Mouse (Mus musculus): ENCODE data around the gene Slc29a2.
"Not testable (repeated sequence)": the region's sequence is repeated elsewhere in the genome, so short reads cannot be mapped to it uniquely, and the experiment has no call there.

Slc29a2 gene

GRCm38 (mm10) chr19:5023621-5024479 is at the start of gene Slc29a2:
Gene Slc29a2, plus strand, starts transcription at chr19:5023860.
- in situ Hi-C loops (cut with MseI, MboI), result no loop called here

DNA sequence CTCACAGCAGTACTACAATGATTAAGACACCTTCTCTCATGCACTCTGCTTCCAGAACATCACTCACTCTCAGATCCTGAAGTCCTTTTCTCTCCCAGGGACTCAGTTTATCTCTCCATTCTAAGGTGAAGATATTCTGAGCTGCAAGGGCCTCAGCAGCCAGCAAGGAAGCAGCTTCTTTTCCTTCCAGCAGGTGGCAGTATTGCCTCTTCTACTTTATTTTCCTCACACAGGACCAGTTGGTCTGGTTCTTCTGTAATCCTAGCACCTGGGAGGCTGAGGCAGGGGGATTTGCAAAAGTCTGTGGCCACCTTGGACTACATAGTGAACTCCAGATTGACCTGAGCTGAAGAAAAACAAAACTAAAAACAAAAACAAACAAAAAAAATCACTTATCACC is 41.9 kb upstream of the Slc29a2 start:
- in situ Hi-C loops (cut with MseI, MboI), result no loop called here

DNA sequence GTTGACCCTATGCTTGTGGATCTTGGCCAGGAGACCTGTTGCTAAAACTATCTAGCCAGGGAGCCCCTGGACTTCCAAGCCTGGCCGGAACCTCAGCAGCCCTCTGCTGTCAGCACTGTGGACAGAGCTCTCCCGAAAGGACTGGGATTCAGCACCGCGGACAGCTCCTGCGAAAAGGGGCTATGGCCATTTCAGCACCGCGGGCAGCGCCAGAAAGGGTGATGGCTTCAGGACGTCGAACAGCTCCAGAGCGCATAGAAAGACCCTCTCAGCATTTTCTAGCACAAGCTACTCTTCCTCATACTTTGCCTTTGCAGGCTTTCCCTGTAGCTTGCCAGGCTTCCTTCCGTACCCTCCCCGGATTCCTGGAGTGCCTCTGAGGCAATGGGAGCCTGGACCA is 34.6 kb upstream of the Slc29a2 start:
- in situ Hi-C loops (cut with MseI, MboI), result no loop called here

DNA sequence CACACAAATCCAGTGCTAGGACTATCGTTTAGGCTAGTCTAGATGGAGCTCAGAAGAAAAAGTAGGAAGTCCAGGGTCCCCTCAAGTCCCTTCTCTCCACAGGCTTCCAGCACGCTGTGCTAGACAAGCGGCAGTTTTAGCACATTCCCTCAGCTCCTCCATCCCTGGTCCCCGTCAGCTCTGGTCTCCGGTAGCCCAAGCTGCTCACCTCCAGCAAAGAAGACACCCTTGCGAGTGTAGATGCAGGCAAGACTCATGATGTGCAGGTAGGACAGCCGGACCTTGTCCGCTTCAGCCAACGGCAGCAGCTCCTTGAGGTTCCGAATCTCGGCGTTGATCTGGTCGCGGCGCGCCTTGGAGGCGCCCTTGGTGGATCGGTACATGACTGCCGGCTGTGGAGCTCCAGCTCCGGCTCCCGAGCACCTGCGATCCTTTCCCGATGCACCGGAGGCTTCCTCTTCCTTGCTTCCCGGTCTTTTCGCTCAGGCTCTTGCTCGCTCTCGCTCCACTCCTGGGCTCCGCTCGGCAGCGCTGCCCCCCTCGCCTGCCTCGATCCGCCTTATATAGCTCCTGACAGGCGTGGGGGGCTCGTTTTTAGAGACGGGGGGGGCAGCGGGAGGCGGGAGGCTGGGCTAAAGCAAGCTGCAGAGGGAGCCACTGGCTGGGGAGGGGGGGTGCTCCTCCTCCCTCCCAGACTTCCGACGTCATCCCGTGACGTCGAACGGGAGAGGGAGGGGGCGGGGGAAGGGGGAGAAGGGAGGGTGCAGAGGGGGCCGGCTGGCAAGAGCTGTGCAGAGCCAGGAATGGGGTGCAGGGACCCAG is 34.0 kb upstream of the Slc29a2 start:
- in situ Hi-C loops (cut with MseI, MboI), result no loop called here

- in situ Hi-C loops (cut with MseI, MboI), result no loop called here
These were observed 33.4 kb upstream of the Slc29a2 start, which contains the start of gene Npas4 for GRCm38 (mm10) chr19:4990256-4990625. Gene Npas4, minus strand, starts transcription at chr19:4990316.

- in situ Hi-C loops (cut with MseI, MboI), result no loop called here
These were observed 32.9 kb upstream of the Slc29a2 start for GRCm38 (mm10) chr19:4990716-4991115.

DNA sequence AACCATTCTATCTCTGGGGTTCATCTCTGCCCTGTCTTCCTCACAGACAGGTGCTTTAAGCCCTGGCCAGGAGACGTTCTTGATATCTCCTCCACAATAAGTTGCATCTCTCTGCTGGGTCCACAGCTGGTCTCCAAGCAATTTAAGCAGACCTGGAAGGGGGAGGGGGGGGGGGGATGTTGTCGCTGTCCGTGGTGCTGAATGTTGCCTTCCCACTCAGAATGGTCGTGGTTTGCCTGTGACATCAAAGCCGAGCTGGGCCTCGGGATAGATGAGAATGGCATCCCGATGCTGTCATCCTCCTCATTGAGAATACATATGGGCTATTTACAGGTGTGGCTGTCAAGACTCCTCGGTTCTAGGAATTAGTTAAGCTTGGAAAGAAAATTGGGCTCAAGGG is 31.3 kb upstream of the Slc29a2 start:
- in situ Hi-C loops (cut with MseI, MboI), result no loop called here

DNA sequence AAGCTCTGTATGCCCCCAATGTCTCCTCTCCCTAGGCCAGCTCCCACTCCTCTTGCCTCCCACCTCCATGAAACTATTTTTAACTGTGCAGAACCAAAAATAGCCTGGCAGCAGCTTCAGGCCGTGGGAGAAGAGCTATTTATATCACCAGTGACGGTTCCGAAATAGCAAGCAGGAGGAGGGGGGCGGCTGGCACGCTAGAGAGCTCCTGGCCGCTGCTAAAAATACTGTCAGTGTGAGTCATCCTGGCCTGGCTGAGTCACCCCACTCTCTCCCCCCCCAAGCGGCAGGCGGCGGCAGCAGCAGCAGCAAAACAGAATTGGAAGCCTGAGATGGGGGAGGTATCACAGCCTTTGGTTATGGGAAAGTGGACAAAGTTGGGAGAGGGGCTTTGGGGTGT is 30.8 kb upstream of the Slc29a2 start:
- in situ Hi-C loops (cut with MseI, MboI), result no loop called here

- in situ Hi-C loops (cut with MseI, MboI), result no loop called here
These were observed 29.6 kb upstream of the Slc29a2 start for GRCm38 (mm10) chr19:4994043-4994442.

DNA sequence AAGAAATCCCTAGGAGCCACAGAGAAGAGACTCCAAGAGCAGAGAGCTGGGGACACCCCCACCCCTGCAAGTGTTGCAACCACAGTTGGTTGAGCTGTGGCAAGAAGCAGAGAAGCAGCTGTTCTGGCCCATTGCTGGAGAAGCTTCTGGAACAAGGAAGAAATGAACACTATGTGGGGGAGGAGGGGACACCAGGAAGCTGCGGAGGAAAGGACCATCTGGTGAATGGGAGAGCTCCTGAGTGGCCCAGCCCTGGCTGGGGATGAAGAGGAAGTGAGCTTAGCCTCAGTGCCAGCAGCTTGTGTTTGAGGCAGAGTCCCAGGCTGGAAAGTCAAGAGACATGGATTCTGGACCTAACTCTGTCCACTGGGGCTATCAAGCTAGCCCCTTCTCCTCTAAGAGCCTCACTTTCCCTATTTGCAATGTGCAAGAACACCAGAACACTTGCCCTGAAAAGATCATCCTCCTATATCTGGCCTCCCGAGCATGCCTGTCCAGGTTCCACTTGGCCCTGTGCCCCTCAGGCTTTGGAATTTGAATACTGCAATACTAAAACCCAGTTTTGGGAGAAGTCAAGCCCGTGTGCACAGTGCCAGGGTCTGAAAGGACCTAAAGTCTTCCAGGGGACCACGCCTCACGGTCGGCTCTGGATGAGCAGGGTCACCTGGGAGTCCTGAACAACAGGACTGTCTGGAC is 24.1 kb upstream of the Slc29a2 start:
- in situ Hi-C loops (cut with MseI, MboI), result no loop called here

- in situ Hi-C loops (cut with MseI, MboI), result no loop called here
These were observed 21.8 kb upstream of the Slc29a2 start for GRCm38 (mm10) chr19:5001666-5002406.

GRCm38 (mm10) chr19:5003644-5004043 is 20.0 kb upstream of the Slc29a2 start:
- in situ Hi-C loops (cut with MseI, MboI), result not testable (repeated sequence)

GRCm38 (mm10) chr19:5004925-5005324 is 18.7 kb upstream of the Slc29a2 start:
- in situ Hi-C loops (cut with MseI, MboI), result no loop called here

DNA sequence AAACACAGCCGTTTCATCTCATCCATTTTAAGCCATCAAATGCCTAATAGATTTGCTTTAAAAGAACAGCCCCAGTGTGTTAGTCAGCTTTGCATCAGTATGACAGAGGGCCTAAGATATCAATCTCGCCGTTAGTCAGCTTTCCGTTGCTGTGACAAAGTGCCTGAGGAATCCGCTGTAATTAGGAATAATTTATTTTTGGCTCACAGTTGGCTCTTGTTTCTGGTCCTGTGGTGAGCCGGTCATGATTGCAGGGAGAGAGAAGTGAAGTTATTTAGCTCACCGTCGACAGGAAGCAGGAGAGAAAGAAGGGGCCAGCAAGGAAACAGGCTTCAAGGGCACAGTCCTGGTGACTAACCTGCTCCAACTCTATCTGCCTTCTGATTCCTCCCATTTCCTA is 10.5 kb upstream of the Slc29a2 start:
- in situ Hi-C loops (cut with MseI, MboI), result no loop called here

GRCm38 (mm10) chr19:5014961-5015398 is 8.7 kb upstream of the Slc29a2 start:
- in situ Hi-C loops (cut with MseI, MboI), result no loop called here

- in situ Hi-C loops (cut with MseI, MboI), result no loop called here
These were observed 7.4 kb upstream of the Slc29a2 start for GRCm38 (mm10) chr19:5016221-5016742.

GRCm38 (mm10) chr19:5016782-5017181 is 6.9 kb upstream of the Slc29a2 start:
- in situ Hi-C loops (cut with MseI, MboI), result no loop called here

- in situ Hi-C loops (cut with MseI, MboI), result no loop called here
These were observed 6.0 kb upstream of the Slc29a2 start for GRCm38 (mm10) chr19:5017611-5018010.

DNA sequence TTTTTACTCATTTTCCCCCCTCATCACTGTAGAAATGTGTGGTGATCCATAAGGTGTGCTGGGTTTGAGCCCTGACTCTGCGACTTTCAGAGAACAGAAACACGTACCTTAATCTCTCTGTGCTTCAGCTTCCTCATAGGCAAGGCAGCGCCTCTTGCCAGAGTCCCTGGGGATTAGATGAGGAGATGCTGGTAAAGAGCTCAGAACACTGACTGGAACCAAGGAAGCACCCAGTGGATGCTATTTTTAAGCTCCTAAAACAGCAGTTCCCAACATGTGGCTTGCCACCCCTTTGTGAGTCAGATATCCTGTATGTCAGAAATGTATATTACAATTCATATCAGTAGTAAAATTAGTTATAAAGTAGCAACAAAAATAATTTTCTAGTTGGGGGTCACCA is 5.5 kb upstream of the Slc29a2 start:
- in situ Hi-C loops (cut with MseI, MboI), result no loop called here

GRCm38 (mm10) chr19:5021416-5021815 is 2.2 kb upstream of the Slc29a2 start:
- in situ Hi-C loops (cut with MseI, MboI), result no loop called here

- in situ Hi-C loops (cut with MseI, MboI), result no loop called here
These were observed 2.5 kb downstream of the Slc29a2 start for GRCm38 (mm10) chr19:5026111-5026510.

All from mouse trophoblast stem cell (cell line).